Mouse (Mus musculus): ENCODE measurements around the gene Zfp472. TPM values are rescaled to one million over a fixed set of nuclear protein-coding genes. Genes with fewer than 3 reads are reported as not detected.
A peak's percentile ranks its signal among the peaks of the same experiment; 100 is the strongest.

Zfp472 gene
- 1 to 10 TPM; 4.4 TPM for total RNA-seq (2021)
- long read RNA-seq, experiment 1, transcript Zfp472-201 (4 exons, 2,376 nt): major isoform, 8 of 10 reads
- long read RNA-seq, experiment 1, partial matches to known transcripts: 0 of 10 reads
- long read RNA-seq, experiment 1, other reads (novel, unspliced or antisense): 2 of 10 reads
- long read RNA-seq, experiment 2, transcript Zfp472-201 (4 exons, 2,376 nt): major isoform, 6 of 7 reads
- long read RNA-seq, experiment 2, partial matches to known transcripts: 0 of 7 reads
- long read RNA-seq, experiment 2, other reads (novel, unspliced or antisense): 1 of 7 reads

- DNase-seq: peak; percentile 93
Observed at GRCm38 (mm10) chr17:32965623-32966290, at the start of gene Zfp472. TSS of gene Zfp472 (plus strand) at chr17:32965814.

GRCm38 (mm10) chr17:32916075-32916474 lies 49.5 kb upstream of the Zfp472 start:
- DNase-seq: no peak

DNA sequence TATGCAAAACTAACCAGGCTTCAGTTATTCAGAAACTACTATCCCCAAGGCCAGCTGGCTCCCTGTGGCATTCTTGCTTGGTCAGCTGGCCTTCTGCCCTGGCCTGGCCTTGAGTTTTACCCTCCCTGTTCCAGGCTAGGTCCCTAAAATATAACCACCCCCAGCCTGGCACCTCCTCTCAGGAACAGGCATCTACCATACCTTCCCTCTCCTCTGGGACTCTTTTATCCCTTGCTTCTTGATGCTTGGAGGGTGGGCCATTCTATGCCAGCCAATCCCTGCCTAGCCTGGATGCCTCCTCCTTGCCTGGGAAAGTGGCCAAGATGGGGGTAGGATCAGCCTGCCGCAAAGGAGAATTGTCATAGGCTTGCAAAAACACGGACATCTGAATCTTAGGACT lies 48.5 kb upstream of the Zfp472 start, which contains the start of gene Cyp4f14:
TSS of gene Cyp4f14 (minus strand) at position 212 of the 400 bp plus-strand sequence.
- DNase-seq: peak; percentile 78

DNA sequence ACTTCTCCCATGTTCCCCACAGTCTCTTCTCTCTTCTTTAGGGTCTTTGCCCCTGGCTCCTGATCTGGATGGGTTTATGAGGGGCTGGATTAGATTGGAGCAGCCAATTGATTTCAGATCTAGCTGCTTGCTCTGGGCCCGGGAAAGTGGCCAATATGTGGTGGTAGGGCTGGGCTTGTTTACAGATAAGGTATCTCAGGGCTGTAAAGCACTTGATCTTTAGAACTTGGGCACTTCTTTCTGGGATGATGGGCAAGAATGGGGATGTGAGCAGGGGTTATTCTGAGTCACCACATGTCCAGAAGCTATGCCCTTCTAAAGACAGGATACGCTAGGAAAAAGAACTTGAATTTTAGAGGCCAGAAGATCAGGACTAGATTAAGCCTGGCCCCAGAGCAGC lies 46.5 kb upstream of the Zfp472 start:
- DNase-seq: no peak

- DNase-seq: no peak
Observed at GRCm38 (mm10) chr17:32923681-32924080, 41.9 kb upstream of the Zfp472 start.

GRCm38 (mm10) chr17:32924658-32925312 lies 40.8 kb upstream of the Zfp472 start:
- peak; percentile 86 for DNase-seq

GRCm38 (mm10) chr17:32927803-32928202 lies 37.8 kb upstream of the Zfp472 start:
- DNase-seq: no peak

- DNase-seq: no peak
Observed at GRCm38 (mm10) chr17:32939831-32940230, 25.8 kb upstream of the Zfp472 start.

- DNase-seq: no peak
Observed at GRCm38 (mm10) chr17:32943661-32944060, 22.0 kb upstream of the Zfp472 start.

GRCm38 (mm10) chr17:32944402-32945035 lies 21.1 kb upstream of the Zfp472 start:
- no peak for DNase-seq

DNA sequence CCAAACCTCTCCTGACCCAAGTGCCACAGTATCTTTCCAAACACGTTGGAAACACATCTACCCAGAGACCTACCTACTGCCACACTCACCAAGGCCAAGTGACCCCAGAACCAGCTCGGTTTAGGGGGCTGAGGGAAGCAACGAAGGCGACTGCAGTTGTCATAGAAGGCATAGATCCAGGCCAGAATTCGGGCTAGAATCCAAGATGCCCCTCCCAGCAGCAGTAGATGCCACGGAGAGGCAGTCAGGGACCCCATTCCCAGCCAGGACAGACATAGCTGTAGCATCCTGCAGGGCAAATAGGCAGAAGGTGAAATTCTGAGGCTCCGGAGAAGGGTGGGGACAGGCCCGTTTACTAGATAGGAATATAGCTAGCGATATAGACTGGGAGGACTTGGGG lies 18.9 kb upstream of the Zfp472 start:
- DNase-seq: no peak

- peak; percentile 100 for DNase-seq
Observed at GRCm38 (mm10) chr17:32947215-32947914, 18.2 kb upstream of the Zfp472 start, which contains the start of gene Cyp4f13. TSS of gene Cyp4f13 (minus strand) at chr17:32947402.

DNA sequence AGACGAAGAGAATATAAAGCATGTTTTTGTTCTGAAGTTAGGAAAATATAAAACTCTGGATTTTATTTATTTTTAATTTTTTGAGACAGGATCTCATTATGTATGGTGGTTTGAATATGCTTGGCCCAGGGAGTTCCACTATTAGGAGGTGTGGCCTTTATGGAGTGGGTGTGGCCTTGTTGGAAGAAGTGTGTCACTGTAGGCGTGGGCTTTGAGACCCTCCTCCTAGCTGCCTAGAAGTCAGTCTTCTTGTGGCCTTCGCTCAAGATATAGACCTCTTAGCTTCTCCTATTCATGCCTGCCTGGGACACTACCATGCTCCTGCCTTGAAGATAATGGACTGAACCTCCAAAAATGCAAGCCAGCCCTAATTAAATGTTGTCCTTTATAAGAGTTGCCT lies 15.5 kb upstream of the Zfp472 start:
- no peak for DNase-seq

- no peak for DNase-seq
Observed at GRCm38 (mm10) chr17:32951006-32951405, 14.6 kb upstream of the Zfp472 start.

DNA sequence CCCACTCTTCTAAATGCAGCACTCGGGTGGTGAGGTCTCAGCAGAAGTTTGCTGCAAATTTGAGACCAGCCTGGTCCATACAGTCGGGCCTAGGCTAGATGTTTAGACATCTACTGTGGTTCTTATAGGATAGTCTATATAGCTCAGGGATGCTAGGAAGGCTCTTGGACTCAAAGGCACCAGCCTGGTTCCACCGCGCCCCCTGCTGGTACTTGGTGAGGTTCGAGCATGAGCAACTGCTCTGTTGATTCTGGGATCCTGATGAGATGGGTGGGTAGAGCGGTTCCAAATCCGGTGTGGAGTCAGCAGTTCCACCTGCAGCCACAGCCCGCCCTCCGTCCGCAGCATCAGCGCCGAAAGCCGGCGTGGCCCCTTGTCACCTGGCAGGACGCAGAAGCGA lies 14.2 kb upstream of the Zfp472 start:
- peak; percentile 93 for DNase-seq

- DNase-seq: no peak
Observed at GRCm38 (mm10) chr17:32965253-32965622, 376 bp upstream of the Zfp472 start.

DNA sequence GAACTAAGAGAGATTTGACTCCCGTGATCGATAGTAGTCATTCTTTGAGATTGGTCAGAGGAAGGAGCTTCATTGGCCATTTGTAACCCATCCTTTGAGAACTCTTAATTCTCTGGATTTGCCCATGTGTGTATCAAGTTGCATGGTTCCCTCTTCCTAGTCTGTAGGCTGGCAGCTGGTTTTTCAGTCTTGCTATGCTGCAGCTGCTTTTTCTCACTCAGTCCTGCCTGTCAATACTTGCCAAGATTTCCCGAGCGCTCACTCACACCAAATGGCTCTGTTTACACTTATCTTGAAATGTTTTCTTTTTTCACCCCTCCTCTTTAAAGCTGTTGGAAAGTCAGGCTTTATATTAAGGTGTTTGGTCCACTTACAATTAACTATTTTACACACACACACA lies 15.7 kb downstream of the Zfp472 start:
- DNase-seq: no peak

- DNase-seq: no peak
Observed at GRCm38 (mm10) chr17:32986301-32986700, 20.7 kb downstream of the Zfp472 start.

GRCm38 (mm10) chr17:32991965-32992698 lies 26.5 kb downstream of the Zfp472 start:
- DNase-seq: peak; percentile 22

GRCm38 (mm10) chr17:32992699-32993474 lies 27.3 kb downstream of the Zfp472 start, which contains the start of gene Zfp952:
TSS of gene Zfp952 (plus strand) at chr17:32993129.
- DNase-seq: peak; percentile 89
